Mouse (Mus musculus) bone marrow, adult 2 months (tissue): Measurements from ENCODE around the gene Suclg2.

Source experiments
- CTCF ChIP-seq: fragments of 200-500 bp; IDR thresholded peaks from 2 replicates; pipeline ENCODE4 v1.5.1; 2011; ENCODE audit warnings: low read length, control low read depth; ENCODE audit not compliant: control insufficient read depth, insufficient read depth
- POLR2A ChIP-seq: fragments of 200-500 bp; IDR thresholded peaks from 2 replicates; pipeline ENCODE4 v1.6.1; 2011; ENCODE audit warnings: low read depth, mild to moderate bottlenecking, control low read depth, low read length, borderline replicate concordance; ENCODE audit not compliant: control insufficient read depth

GRCm38 (mm10) chr6:95545714-95546113 is 172.9 kb downstream of the Suclg2 start:
- TF ChIP-seq CTCF (no peak), POLR2A (no peak)
